Mouse (Mus musculus) gastrocnemius, postnatal 4 days (tissue): ENCODE data around the gene Gm4881. TPM values are rescaled to one million over a fixed set of nuclear protein-coding genes. Genes with fewer than 3 reads are reported as not detected.
A peak's percentile ranks its signal among the peaks of the same experiment; 100 is the strongest.

Experiments used
- DNase-seq, 2 experiments: peaks; one replicate each; pipeline ENCODE4 v3.0.0; 2021 to 2022; ENCODE audit warnings: low spot score in 2 of 2, mixed read lengths in 2 of 2
- total RNA-seq, 2 experiments: library from RNA; stranded (reverse); gene quantifications; 2 replicates each; pipeline ENCODE4 v1.2.3; 2021

Gm4881 gene
- total RNA-seq, 2 experiments from 2014 or later, result not detected

DNA sequence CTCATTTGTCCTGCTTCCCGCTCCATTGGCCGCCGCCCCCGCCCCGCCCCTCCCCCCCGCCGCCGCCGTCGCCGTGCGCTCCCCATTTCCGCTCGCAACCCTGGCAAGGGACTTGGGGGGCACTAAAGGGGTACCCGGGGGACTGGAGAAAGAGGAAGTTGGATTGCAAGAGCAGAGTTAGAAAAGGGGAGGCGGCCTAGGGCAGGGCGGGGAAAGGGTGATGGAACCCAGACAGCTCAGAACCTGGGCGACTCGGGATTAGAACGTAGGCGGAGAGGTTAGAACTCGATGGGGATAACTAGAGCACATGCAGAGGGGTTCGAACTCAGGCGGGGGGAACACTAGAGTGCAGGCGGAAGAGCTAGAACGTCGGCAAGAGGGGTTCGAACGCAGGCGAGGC lies 10.2 kb upstream of the Gm4881 start:
- no peak for DNase-seq

DNA sequence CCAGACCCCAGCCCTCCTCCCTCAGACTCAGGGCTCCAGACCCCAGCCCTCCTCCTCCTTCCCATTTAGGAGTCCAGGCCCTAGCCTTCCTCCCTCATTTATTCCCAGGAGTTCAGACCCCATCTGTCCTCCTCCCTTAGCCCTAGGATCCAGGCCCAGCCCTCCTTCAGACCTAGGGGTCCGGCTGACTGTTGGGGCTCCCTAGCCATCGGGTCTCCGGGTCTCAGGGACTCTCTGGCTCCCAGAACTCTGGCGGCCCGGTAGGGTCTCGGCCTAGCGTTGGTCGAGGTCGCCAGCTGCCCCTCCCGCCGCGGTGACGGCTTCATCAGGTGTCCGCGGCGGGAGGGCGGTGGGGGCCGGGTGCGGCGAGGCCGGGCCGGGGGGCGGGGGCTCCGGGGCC lies 9.7 kb upstream of the Gm4881 start:
- DNase-seq, result no peak

DNA sequence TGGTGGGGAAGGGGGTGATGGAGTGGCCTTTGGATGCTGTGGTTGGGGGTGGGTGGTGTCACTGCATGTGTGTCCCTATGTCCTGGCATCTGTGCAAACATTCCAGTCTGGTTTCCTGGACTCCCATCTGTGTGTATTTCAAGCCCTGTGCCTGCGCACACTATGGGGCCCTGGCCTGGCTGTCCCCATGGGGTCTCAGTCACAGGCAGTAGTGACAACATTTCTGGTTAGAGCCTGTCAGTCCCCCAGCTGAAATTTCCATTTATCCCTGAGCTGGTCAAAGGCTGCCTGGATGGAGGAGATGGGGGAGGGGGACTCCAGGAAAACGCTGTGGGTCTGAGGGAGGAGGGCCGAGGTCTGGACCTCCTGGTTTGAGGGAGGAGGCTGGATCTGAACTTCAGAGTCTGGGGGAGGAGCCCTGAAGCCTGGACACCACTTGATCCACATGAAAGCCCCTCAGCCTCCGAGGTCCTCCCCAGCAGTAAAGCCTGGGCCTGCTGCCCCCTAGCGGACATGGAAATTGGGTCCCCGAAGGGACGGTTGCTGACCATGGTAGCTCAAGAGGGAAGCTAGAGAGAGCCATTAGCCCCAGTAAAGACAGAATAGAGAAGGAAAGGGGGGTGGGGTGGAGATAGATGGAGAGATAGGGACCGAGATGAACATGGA lies 5.8 kb upstream of the Gm4881 start:
- peak; percentile 59 to 72 for DNase-seq

DNA sequence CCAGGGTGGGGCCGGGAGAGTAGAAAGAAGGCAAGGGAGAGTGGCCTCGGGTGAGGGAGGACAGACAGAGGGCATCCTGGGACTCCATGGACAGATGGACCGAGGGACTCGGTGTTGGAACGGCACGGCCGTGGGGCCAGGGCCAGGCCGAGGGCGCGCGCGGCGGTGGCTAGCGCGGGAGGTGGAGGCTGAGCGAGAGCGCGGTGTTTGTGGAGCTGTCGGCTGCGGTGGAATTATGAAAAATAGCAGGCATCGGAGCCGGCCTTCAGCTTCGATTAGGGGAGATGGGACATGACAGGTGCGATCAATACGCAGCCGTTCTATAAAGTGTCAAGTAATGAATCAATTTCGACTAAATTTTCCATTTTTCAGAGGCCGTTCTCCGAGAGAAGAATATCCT lies 4.5 kb upstream of the Gm4881 start:
- no peak for DNase-seq

- no peak for DNase-seq
These were observed 3.2 kb upstream of the Gm4881 start for GRCm38 (mm10) chr7:24947316-24948048.

DNA sequence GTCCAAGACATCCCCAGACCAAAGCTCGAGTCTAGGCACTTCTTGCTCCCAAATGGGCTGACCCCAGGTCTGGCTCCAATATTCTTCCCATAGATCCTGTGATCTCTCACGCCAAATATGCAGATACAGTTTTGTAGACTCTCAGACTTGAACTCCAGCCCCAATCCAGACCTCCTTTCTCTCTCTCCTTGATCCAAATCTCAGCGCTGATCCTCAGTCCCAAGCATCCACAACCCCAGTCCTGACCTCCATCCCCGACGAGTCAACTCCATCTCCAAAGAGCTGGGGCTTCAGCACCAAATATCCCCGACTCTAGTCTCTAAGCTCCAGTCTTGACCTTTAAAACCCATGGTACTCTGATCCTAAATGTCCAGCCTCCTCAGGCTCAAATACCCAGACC lies 653 bp downstream of the Gm4881 start:
- no peak for DNase-seq

- DNase-seq, result no peak
These were observed 12.6 kb downstream of the Gm4881 start for GRCm38 (mm10) chr7:24931651-24932050.

DNA sequence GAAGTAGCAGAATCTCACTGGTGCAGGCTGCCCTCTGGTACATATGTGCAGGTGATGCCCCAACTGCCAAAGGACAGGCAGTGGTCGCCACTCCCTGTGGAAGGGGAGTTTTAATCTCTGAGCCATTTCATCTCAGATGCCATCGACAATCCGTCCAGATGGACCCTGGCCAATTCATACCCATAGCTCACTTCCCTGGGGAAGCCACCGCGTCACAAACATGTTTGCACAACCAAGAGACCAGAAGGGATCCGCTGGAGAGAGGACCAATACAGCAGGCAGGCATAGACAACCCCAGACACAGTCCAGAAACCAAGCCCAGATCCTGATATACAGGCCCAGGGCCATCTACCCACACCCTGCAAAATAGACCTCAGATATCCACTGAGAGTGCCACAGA lies 13.8 kb downstream of the Gm4881 start:
- no peak for DNase-seq

GRCm38 (mm10) chr7:24919728-24920127 lies 24.6 kb downstream of the Gm4881 start:
- DNase-seq, result peak in 1 of 2 experiments; percentile 60

GRCm38 (mm10) chr7:24918763-24919323 lies 25.5 kb downstream of the Gm4881 start:
- DNase-seq, result no peak

DNA sequence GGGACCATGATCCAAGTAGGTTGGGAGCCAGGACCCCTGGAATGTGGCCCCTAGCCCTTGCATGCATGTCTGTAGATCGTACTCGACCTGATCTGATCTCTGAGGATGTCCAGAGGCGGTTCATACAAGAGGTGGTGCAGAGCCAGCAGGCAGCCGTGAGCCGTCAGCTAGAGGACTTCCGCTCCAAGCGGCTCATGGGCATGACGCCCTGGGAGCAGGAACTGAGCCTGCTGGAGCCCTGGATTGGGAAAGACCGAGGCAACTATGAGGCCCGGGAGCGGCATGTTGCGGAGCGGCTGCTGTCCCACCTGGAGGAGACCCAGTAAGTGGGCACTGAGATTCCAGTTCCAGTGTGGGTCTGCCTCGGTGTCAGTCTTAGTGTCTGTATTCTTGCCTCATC lies 31.8 kb downstream of the Gm4881 start:
- DNase-seq, result no peak

DNA sequence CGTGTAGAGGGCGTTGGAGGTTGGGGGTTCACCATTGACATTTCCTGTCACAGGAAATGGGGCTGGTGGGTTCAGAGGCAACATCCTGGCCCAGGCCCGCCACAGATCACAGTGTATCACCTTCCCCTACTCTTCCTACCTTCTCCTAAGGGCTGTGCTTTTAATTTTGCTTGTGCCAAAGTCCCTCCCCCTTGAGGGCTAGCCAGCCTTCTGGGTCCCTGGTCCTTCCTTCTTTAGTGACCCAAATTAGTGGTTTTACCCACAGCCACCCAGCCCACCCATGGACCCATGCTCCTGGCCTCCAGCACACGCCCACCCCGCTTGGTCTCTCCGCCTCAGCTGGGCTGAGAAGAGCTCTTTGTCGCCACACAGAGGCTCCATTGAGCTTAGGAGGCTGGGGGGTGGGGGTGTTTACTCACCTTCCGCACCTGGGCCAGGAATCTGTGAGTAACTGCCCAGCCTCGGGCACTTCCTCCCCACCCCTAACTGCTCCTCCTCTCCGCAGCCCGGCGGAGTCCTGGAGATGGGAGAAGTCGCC lies 37.0 kb downstream of the Gm4881 start:
- DNase-seq, result no peak

- DNase-seq, result no peak
These were observed 37.7 kb downstream of the Gm4881 start for GRCm38 (mm10) chr7:24906551-24906950.

GRCm38 (mm10) chr7:24904936-24905335 lies 39.4 kb downstream of the Gm4881 start:
- peak in 1 of 2 experiments; percentile 48 for DNase-seq

DNA sequence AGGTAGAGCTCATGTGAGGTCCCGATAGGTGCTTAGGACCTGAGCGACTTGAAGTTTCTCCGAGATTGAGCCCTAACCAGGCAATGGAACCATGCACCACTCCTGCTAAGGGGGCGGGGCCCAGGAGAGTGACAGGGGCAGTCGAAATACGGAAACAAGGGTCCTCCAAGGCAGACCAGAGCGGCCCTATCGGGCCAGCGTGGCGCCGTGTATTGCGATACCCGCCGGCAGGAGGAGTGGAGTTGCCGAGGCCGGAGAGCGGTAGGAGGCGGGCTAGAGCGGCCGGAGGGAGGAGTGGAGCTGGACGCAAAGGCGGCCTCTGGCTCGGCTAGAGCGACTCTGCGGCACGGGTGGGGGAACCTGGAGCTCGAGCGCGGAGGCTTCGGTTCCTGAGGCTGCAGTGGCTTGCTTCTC lies 40.2 kb downstream of the Gm4881 start:
- peak; percentile 90 to 97 for DNase-seq

DNA sequence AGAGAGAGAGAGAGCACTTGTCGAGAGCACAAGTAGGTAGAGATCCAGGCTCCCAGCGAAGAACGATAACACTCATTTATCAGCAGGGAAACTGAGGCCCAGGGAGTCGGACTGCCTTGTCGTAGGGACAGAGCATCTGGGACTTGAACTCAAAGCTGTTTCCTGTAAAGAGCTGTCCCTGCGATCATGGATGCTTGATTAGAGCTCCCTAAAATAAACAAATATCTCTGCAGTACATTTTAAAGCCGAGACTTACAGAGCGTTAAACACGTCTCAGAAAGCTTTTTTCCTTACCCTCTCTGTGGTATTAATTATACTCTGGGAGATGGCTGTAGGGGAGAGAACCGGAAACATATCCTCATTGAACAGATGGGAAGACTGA lies 40.9 kb downstream of the Gm4881 start:
- no peak for DNase-seq

DNA sequence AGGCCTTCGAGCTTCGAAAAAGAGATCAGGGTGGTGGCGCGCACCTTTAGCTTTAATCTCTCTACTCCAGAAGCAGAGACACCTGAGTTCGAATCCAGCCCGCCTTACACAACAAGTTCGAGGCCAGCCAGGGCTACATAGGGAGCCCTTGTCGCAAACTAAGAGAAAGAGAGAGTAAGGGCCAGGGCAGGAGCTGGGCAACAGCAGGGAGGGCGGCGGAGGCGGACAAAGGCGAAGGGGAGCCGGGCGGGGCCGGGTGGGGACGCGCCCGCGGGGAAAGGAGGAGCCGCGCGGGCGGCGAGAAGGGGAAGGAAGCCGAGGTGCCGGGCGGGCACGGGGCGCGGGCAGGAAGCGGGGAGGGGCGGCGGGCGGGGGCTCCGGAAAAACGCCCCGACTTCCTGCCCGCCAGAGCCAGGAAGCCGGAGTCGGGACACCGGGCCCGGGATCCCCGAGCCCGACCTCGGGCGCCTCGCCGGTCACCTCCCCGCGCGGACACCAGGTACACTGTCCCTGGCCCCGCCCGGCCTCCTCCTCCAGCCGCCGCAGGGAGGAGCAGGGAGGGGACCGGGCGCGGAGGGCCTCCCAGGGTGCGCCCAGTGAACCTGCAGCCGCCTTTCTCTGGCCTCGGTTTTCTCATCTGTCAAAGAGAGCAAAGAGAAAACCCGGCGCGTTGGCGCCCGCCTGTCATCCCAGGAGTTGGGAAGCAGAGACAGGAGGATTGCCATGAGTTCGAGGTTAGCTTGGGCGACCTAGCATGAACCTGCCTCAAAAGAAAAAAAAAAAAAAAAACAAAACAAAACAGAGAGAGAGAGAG lies 41.5 kb downstream of the Gm4881 start, which contains the start of gene Arhgef1:
Gene Arhgef1 (plus strand): TSS at position 283 of the 814 bp plus-strand sequence.
- DNase-seq, result peak in 1 of 2 experiments; percentile 65

GRCm38 (mm10) chr7:24902264-24902629 lies 42.0 kb downstream of the Gm4881 start:
- DNase-seq, result no peak

DNA sequence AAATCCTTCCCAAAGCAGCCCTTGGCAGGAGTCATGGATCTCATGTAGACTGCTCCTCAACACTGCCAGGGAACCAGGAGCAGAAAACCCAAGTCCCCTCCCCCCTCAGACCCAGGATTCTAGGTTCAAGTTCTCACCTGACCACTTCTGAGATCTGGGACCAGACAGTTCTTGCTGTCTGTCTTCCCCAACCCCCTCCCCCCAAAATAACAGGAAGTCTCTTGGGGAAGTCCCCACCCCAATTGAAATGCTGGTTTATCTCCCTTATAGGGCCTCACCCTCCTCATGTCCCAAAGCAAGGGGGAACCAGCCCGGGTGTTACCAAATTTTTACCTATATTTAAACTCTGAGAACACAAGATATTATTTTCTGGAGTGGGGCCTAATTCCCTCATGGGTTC lies 42.5 kb downstream of the Gm4881 start:
- DNase-seq, result no peak

GRCm38 (mm10) chr7:24901114-24901513 lies 43.2 kb downstream of the Gm4881 start:
- DNase-seq, result no peak

DNA sequence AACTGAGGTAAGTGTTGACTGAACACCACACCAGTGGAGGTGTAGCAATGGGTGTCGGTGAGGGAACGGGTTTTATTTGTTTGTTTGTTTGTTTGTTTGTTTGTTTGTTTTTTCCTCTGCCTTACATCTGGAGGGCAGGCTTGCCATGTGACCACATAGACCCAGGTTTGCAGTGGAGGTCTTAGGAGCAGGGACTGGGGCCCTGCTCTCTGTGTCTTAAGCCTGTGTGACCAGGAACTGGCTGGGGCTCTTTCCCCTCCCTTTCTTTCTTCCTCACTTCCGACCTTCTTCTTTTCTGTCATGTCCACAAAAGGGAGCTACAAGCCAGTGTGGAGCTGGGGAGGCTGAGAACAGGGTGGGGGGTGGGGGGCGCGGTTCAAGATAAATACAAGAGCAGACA lies 46.3 kb downstream of the Gm4881 start:
- DNase-seq, result no peak
